Mouse (Mus musculus): ENCODE results near the gene Sp6. TPM values are rescaled to one million over a fixed set of nuclear protein-coding genes. Genes with fewer than 3 reads are reported as not detected.
A peak's percentile ranks its signal among the peaks of the same experiment; 100 is the strongest.

Gene Sp6
- total RNA-seq, 2 experiments from 2014 or later = 2.3 to 3.1 TPM

- intact Hi-C loops (cut with DNase I) = no loop called here
- DNase-seq (ENCODE audit: extremely low spot score in 1 of 2, low spot score in 2 of 2) = no peak
Observed at GRCm38 (mm10) chr11:97009198-97009790, 3.9 kb upstream of the Sp6 start.

- intact Hi-C loops (cut with DNase I) = no loop called here
- DNase-seq (ENCODE audit: extremely low spot score in 1 of 2, low spot score in 2 of 2) = no peak
Observed at GRCm38 (mm10) chr11:97017696-97018582, 4.7 kb downstream of the Sp6 start.

GRCm38 (mm10) chr11:97018583-97019344 lies 5.6 kb downstream of the Sp6 start:
- intact Hi-C loops (cut with DNase I) = no loop called here
- no peak for DNase-seq (ENCODE audit: extremely low spot score in 1 of 2, low spot score in 2 of 2)

- no peak for DNase-seq (ENCODE audit: extremely low spot score in 1 of 2, low spot score in 2 of 2)
- intact Hi-C loops (cut with DNase I) = no loop called here
Observed at GRCm38 (mm10) chr11:97019345-97019708, 6.1 kb downstream of the Sp6 start.

- no peak for DNase-seq (ENCODE audit: extremely low spot score in 1 of 2, low spot score in 2 of 2)
- intact Hi-C loops (cut with DNase I) = loop anchor here (10.0 kb wide), 2 partner anchors 106 to 746 kb away; partner anchors contain the start of genes Cdk5rap3 and Hoxb9
Observed at GRCm38 (mm10) chr11:97021121-97021765, 8.0 kb downstream of the Sp6 start.

GRCm38 (mm10) chr11:97021873-97022484 lies 8.8 kb downstream of the Sp6 start:
- DNase-seq (ENCODE audit: extremely low spot score in 1 of 2, low spot score in 2 of 2) = peak; percentile 36 to 85
- intact Hi-C loops (cut with DNase I) = loop anchor here (10.0 kb wide), 2 partner anchors 107 to 747 kb away; partner anchors contain the start of genes Cdk5rap3 and Hoxb9

GRCm38 (mm10) chr11:97024977-97025376 lies 11.8 kb downstream of the Sp6 start:
- intact Hi-C loops (cut with DNase I) = loop anchor here (10.0 kb wide), 2 partner anchors 110 to 750 kb away; partner anchors contain the start of genes Cdk5rap3 and Hoxb9
- no peak for DNase-seq (ENCODE audit: extremely low spot score in 1 of 2, low spot score in 2 of 2)

GRCm38 (mm10) chr11:97025721-97026344 lies 12.6 kb downstream of the Sp6 start:
- intact Hi-C loops (cut with DNase I) = loop anchor here (2.0 to 10.0 kb wide), 3 partner anchors 43 to 751 kb away; partner anchors contain the start of genes Cdk5rap3, Hoxb9 and Sp2
- peak; percentile 79 to 90 for DNase-seq (ENCODE audit: extremely low spot score in 1 of 2, low spot score in 2 of 2)

- peak; percentile 49 to 76 for DNase-seq (ENCODE audit: extremely low spot score in 1 of 2, low spot score in 2 of 2)
- intact Hi-C loops (cut with DNase I) = loop anchor here (10.0 kb wide), 2 partner anchors 115 to 755 kb away; partner anchors contain the start of genes Cdk5rap3 and Hoxb9
Observed at GRCm38 (mm10) chr11:97029686-97030417, 16.7 kb downstream of the Sp6 start, which contains the start of gene Scrn2. Gene Scrn2 (plus strand): TSS chr11:97029938.

- intact Hi-C loops (cut with DNase I) = no loop called here
- no peak for DNase-seq (ENCODE audit: extremely low spot score in 1 of 2, low spot score in 2 of 2)
Observed at GRCm38 (mm10) chr11:97030426-97030825, 17.2 kb downstream of the Sp6 start.

GRCm38 (mm10) chr11:97031977-97032376 lies 18.8 kb downstream of the Sp6 start:
- DNase-seq (ENCODE audit: extremely low spot score in 1 of 2, low spot score in 2 of 2) = no peak
- intact Hi-C loops (cut with DNase I) = no loop called here

- no peak for DNase-seq (ENCODE audit: extremely low spot score in 1 of 2, low spot score in 2 of 2)
- intact Hi-C loops (cut with DNase I) = no loop called here
Observed at GRCm38 (mm10) chr11:97032499-97032898, 19.3 kb downstream of the Sp6 start.

- intact Hi-C loops (cut with DNase I) = no loop called here
- DNase-seq (ENCODE audit: extremely low spot score in 1 of 2, low spot score in 2 of 2) = no peak
Observed at GRCm38 (mm10) chr11:97033781-97034180, 20.6 kb downstream of the Sp6 start.

- no peak for DNase-seq (ENCODE audit: extremely low spot score in 1 of 2, low spot score in 2 of 2)
- intact Hi-C loops (cut with DNase I) = no loop called here
Observed at GRCm38 (mm10) chr11:97036141-97036540, 22.9 kb downstream of the Sp6 start.

GRCm38 (mm10) chr11:97038881-97039280 lies 25.7 kb downstream of the Sp6 start:
- DNase-seq (ENCODE audit: extremely low spot score in 1 of 2, low spot score in 2 of 2) = no peak
- intact Hi-C loops (cut with DNase I) = no loop called here

GRCm38 (mm10) chr11:97040301-97041021 lies 27.3 kb downstream of the Sp6 start:
- no peak for DNase-seq (ENCODE audit: extremely low spot score in 1 of 2, low spot score in 2 of 2)
- intact Hi-C loops (cut with DNase I) = no loop called here
